Mouse (Mus musculus) heart, postnatal 0 days (tissue): ENCODE data around the gene Pdzd2.

Experiments used
- CTCF ChIP-seq: IDR thresholded peaks from 2 replicates; pipeline ENCODE4 v1.5.1; 2016; ENCODE audit warnings: antibody characterized with exemption, control low read depth, low read depth
- EP300 ChIP-seq: IDR thresholded peaks from 2 replicates; pipeline ENCODE4 v1.6.1; 2016; ENCODE audit warnings: antibody characterized with exemption, low read depth

DNA sequence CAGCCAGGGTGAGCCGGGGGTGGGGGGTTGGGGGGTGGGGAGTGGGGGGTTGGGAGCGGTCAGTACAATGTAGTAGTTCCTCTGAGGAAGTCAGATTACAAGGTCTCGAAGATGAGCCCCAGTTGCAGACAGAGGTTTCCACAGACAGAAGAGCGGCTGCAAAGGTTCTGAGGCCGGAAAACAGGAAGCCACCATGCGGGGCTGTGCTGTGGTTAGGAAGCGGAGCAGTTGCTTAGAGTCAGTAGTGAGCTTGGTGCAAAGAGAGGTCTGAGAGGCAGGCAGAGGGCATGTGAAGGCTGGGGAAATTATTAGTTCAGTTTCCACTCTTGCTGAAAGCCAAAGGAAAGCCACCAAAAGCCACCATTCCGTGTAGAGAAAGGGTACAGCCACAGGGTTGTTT, 303.8 kb downstream of the Pdzd2 start:
- TF ChIP-seq CTCF (no peak), EP300 (no peak)
